Mouse (Mus musculus): ENCODE measurements at regions not wholly inside any gene's neighbourhood (a gene's known extent, or its start where the extent isn't known, plus 50 kb on each side); places are given as distances from the start of the nearest gene placed in this dataset.

DNA sequence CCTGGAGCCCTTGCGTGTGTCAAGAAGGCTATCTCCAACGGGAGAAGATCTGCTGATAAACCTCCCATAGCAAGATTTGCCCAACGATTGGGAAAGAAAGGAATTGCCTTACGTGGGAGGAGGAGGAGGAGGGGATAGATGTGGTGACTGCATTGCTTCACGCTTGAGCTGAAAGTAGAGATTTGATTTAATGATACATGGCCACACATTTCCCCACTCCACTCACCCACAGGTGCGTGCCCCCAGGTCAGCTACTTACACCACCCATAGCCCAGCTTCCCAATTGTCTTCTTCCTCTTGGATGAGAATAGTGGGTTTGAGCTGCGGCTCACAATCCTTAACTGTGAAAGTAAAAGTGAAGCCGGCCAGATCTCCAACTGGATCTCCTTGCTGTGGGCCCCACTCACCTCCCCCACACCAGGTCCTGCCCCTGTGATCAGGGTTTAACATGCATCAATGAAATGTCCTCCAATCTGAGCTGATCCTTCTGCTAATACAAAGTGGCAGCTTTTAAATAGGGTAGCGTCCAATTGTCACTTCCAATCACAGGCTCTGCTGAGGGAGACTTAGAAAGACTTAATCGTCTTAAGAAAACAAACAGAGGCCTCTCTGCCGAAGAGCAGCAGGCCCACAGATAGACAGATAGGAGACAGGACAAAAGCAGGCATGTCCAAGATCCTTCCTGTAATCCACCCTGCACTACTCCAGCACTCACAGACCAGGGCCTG is 281.8 kb upstream of the Prox1 start:
- Histone ChIP-seq H3K4me1 (replicated peaks; ENCODE audit: control insufficient read depth, insufficient read depth, low read length) (no peaks in the 10 kb centered on the region), H3K27me3 (ENCODE audit: control insufficient read depth, insufficient read depth, low read length) (no peaks in the 10 kb centered on the region), H3K4me2 (ENCODE audit: low read depth, low read length, severe bottlenecking) (no peak overlapping the region), H3K4me3 (ENCODE audit: low read depth, low read length) (no peak overlapping the region), H3K9me3 (ENCODE audit: control insufficient read depth, low read length) (no peaks in the 10 kb centered on the region), H3K27ac (ENCODE audit: low read depth, low read length) (no peak overlapping the region), H3K36me3 (ENCODE audit: control insufficient read depth, insufficient read depth, low read length) (no peaks in the 10 kb centered on the region), H3K9ac (ENCODE audit: low read length) (no peak overlapping the region)
- DNase-seq (ENCODE audit: low spot score) (no peak), ATAC-seq (replicated peaks; ENCODE audit: low FRiP score) (no peak)
- WGBS: 62% methylated on average over 11 of the region's 11 CpGs

DNA sequence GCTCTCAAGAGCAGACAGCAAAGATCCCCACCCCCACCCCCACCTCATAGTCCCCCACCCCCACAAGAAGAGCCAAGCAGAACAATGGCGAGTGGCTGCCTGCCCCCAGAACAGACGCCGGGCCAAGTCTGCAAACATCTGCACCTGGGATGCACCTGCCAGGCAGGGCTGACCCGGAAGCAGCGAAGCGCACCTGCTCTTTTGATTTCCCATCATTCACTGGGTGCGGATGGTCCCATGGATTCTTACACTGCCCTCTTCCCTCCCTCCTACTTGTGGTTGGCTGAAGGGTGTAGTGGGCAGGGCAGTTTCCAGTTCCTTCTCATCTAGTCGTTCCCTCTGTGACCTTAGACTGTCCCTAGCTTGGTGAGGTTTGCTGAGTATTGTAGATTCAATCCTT is 277.7 kb upstream of the Prox1 start:
- ATAC-seq (replicated peaks; ENCODE audit: low FRiP score) (no peak), DNase-seq (ENCODE audit: low spot score) (no peak)
- 36% methylated on average over 8 of the region's 8 CpGs for WGBS
- Histone ChIP-seq H3K4me3 (ENCODE audit: low read depth, low read length) (no peak overlapping the region), H3K4me1 (replicated peaks; ENCODE audit: control insufficient read depth, insufficient read depth, low read length) (no peaks in the 10 kb centered on the region), H3K9me3 (ENCODE audit: control insufficient read depth, low read length) (no peaks in the 10 kb centered on the region), H3K4me2 (ENCODE audit: low read depth, low read length, severe bottlenecking) (no peak overlapping the region), H3K36me3 (ENCODE audit: control insufficient read depth, insufficient read depth, low read length) (no peaks in the 10 kb centered on the region), H3K9ac (ENCODE audit: low read length) (no peak overlapping the region), H3K27ac (ENCODE audit: low read depth, low read length) (no peak overlapping the region), H3K27me3 (ENCODE audit: control insufficient read depth, insufficient read depth, low read length) (no peaks in the 10 kb centered on the region)

DNA sequence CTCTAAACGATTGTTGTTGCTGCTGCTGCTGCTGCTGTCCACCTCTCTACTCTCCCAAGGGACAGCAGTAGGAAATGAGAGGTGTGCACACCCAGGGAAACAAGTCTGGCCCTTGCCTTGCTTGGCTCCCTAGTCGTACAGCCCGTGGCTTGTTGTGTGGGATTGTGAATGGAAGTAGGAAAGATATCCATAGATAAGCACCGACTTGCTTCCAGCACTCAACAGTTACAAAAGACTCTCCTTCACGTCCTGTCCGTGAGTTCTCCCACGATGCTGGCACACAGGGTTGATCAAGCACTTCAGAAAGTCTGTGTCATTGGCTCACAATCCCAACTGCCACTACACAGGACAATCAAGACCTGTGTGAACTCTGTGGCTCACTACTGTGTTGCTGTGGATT is 276.7 kb upstream of the Prox1 start:
- Histone ChIP-seq H3K4me1 (replicated peaks; ENCODE audit: control insufficient read depth, insufficient read depth, low read length) (no peaks in the 10 kb centered on the region), H3K9me3 (ENCODE audit: control insufficient read depth, low read length) (no peaks in the 10 kb centered on the region), H3K9ac (ENCODE audit: low read length) (no peak overlapping the region), H3K4me3 (ENCODE audit: low read depth, low read length) (no peak overlapping the region), H3K36me3 (ENCODE audit: control insufficient read depth, insufficient read depth, low read length) (no peaks in the 10 kb centered on the region), H3K4me2 (ENCODE audit: low read depth, low read length, severe bottlenecking) (no peak overlapping the region), H3K27ac (ENCODE audit: low read depth, low read length) (no peak overlapping the region), H3K27me3 (ENCODE audit: control insufficient read depth, insufficient read depth, low read length) (no peaks in the 10 kb centered on the region)
- DNase-seq (ENCODE audit: low spot score) (no peak), ATAC-seq (replicated peaks; ENCODE audit: low FRiP score) (no peak)
- 78% methylated on average over 7 of the region's 7 CpGs for WGBS

DNA sequence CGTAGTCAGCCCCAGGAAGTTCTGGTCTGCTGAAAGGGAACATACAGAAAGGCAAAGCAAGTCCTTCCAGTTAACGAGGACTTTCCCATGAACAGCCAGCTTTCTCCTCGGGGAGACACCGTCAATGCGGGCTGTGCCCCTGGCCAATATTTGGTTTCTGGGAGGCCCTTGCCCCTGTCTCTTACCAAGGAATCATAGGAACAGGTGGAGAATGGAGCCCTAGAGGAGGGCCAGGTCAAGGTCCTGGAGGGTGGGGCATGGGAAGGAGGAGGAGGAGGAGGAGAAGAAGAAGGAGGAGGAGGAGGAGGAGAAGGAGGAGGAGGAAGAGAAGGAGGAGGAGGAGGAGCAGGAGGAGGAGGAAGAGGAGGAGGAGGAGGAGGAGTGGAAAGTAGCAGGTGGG is 276.2 kb upstream of the Prox1 start:
- no peaks in the 10 kb centered on the region for H3K9me3 ChIP-seq (ENCODE audit: control insufficient read depth, low read length)
- no peak overlapping the region for H3K27ac ChIP-seq (ENCODE audit: low read depth, low read length)
- no peak overlapping the region for H3K4me2 ChIP-seq (ENCODE audit: low read depth, low read length, severe bottlenecking)
- H3K36me3 ChIP-seq (ENCODE audit: control insufficient read depth, insufficient read depth, low read length): no peaks in the 10 kb centered on the region
- H3K9ac ChIP-seq (ENCODE audit: low read length): no peak overlapping the region
- 71% methylated on average over 5 of the region's 5 CpGs for WGBS
- ATAC-seq (replicated peaks; ENCODE audit: low FRiP score) (no peak), DNase-seq (ENCODE audit: low spot score) (no peak)
- no peak overlapping the region for H3K4me3 ChIP-seq (ENCODE audit: low read depth, low read length)
- H3K4me1 ChIP-seq (replicated peaks; ENCODE audit: control insufficient read depth, insufficient read depth, low read length): no peaks in the 10 kb centered on the region
- no peaks in the 10 kb centered on the region for H3K27me3 ChIP-seq (ENCODE audit: control insufficient read depth, insufficient read depth, low read length)

DNA sequence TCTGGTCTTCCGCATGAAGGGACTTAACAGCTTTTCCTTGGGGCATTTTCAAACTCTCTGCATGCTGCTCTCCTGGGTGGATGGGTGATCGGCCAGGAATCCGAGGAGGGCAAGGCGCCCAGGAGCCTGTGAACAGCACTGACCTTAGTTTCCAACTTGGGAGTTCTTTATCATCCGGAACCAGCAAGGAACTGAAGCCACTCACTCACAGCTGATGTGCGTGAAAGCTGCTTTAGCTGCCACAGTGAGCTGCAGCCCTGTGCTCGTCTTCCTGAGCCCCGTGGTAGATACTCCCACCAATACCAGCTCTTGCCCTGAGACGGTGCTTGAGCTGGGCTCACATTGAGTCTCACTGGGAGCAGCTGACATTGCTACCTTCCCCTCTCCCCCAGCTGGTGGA is 273.9 kb upstream of the Prox1 start:
- Histone ChIP-seq H3K4me2 (ENCODE audit: low read depth, low read length, severe bottlenecking) (no peak overlapping the region), H3K9me3 (ENCODE audit: control insufficient read depth, low read length) (no peaks in the 10 kb centered on the region), H3K27ac (ENCODE audit: low read depth, low read length) (no peak overlapping the region), H3K27me3 (ENCODE audit: control insufficient read depth, insufficient read depth, low read length) (no peaks in the 10 kb centered on the region), H3K4me1 (replicated peaks; ENCODE audit: control insufficient read depth, insufficient read depth, low read length) (no peaks in the 10 kb centered on the region), H3K4me3 (ENCODE audit: low read depth, low read length) (no peak overlapping the region), H3K9ac (ENCODE audit: low read length) (no peak overlapping the region), H3K36me3 (ENCODE audit: control insufficient read depth, insufficient read depth, low read length) (no peaks in the 10 kb centered on the region)
- DNase-seq (ENCODE audit: low spot score) (no peak), ATAC-seq (replicated peaks; ENCODE audit: low FRiP score) (no peak)
- WGBS: 67% methylated on average over 9 of the region's 9 CpGs

DNA sequence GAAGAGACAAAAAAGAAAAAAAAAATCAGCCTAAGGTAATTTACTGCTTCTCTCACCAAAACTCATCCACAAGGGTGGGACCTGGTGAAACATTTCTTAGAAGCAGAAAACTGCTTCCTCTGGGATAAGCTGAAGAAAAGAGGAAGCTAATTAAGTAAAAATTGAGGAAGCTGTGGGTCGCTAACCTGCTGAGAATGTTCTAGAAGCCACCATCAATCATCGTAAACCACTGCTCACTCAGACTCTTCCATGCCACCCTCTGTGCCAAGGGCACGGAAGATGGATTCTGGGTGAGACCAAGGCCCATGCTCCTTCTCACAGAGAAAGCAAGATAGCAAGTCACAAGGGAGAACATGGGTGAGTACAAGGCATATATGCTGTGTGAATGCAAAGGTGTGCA is 272.7 kb upstream of the Prox1 start:
- no peak for DNase-seq (ENCODE audit: low spot score)
- Histone ChIP-seq H3K27me3 (ENCODE audit: control insufficient read depth, insufficient read depth, low read length) (no peaks in the 10 kb centered on the region), H3K36me3 (ENCODE audit: control insufficient read depth, insufficient read depth, low read length) (no peaks in the 10 kb centered on the region), H3K4me1 (replicated peaks; ENCODE audit: control insufficient read depth, insufficient read depth, low read length) (no peaks in the 10 kb centered on the region), H3K9ac (ENCODE audit: low read length) (no peak overlapping the region), H3K4me2 (ENCODE audit: low read depth, low read length, severe bottlenecking) (no peak overlapping the region), H3K4me3 (ENCODE audit: low read depth, low read length) (no peak overlapping the region), H3K27ac (ENCODE audit: low read depth, low read length) (no peak overlapping the region), H3K9me3 (ENCODE audit: control insufficient read depth, low read length) (no peaks in the 10 kb centered on the region)
- WGBS: 88% methylated on average over 3 of the region's 3 CpGs
- ATAC-seq (replicated peaks; ENCODE audit: low FRiP score): no peak

DNA sequence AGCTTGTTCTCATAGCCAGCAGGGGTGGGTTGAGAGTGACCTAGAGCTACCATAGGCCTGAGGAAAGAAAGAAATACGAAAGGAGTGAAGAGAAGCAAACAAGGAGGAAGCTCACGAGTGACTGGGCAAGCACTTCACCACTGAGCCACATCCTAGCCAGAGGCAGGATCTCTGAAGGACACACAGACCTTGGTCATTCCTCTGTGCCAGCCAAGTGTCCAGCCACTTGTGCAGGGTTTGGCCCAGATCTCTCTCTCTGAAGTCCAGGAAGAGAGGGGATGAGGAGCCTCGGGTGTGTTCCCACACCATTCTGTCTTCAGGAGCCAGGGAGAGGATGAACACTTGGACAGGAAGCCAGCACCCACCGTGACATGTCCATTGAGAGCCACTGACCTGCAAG is 271.7 kb upstream of the Prox1 start:
- DNase-seq (ENCODE audit: low spot score) (no peak), ATAC-seq (replicated peaks; ENCODE audit: low FRiP score) (no peak)
- 79% methylated on average over 4 of the region's 4 CpGs for WGBS

DNA sequence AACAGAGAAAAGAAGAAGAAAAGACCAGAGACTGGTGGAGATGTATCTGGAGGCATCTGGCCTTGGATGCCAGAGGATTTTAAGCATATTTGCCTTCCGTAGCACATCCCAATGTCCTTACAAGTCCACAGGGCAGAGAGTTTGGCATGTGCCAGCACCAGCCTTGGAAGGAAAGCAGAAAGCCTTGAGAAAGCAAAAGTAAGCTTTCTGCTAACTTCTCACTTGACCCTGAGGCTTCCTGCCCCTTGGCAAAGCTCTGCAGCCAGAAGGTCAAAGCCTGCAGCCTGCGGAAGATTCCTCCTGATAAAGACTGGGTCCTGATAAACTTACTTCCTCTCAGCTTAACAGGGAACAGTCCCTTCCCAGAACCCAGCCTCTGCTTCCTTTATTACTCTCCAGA is 268.3 kb upstream of the Prox1 start:
- ATAC-seq (replicated peaks; ENCODE audit: low FRiP score) (no peak), DNase-seq (ENCODE audit: low spot score) (no peak)
- no peak overlapping the region for H3K9ac ChIP-seq (ENCODE audit: low read length)
- no peaks in the 10 kb centered on the region for H3K36me3 ChIP-seq (ENCODE audit: control insufficient read depth, insufficient read depth, low read length)
- H3K4me2 ChIP-seq (ENCODE audit: low read depth, low read length, severe bottlenecking): no peak overlapping the region
- H3K4me3 ChIP-seq (ENCODE audit: low read depth, low read length): no peak overlapping the region
- no peaks in the 10 kb centered on the region for H3K4me1 ChIP-seq (replicated peaks; ENCODE audit: control insufficient read depth, insufficient read depth, low read length)
- no peak overlapping the region for H3K27ac ChIP-seq (ENCODE audit: low read depth, low read length)
- no peaks in the 10 kb centered on the region for H3K9me3 ChIP-seq (ENCODE audit: control insufficient read depth, low read length)
- H3K27me3 ChIP-seq (ENCODE audit: control insufficient read depth, insufficient read depth, low read length): no peaks in the 10 kb centered on the region
- 98% methylated on average over 2 of the region's 2 CpGs for WGBS

More for the DNA sequence above, 271.7 kb upstream of the Prox1 start:
- H3K4me1 ChIP-seq (replicated peaks; ENCODE audit: control insufficient read depth, insufficient read depth, low read length): no peaks in the 10 kb centered on the region
- H3K4me3 ChIP-seq (ENCODE audit: low read depth, low read length): no peak overlapping the region
- no peaks in the 10 kb centered on the region for H3K9me3 ChIP-seq (ENCODE audit: control insufficient read depth, low read length)
- H3K36me3 ChIP-seq (ENCODE audit: control insufficient read depth, insufficient read depth, low read length): no peaks in the 10 kb centered on the region
- H3K9ac ChIP-seq (ENCODE audit: low read length): no peak overlapping the region
- H3K27ac ChIP-seq (ENCODE audit: low read depth, low read length): no peak overlapping the region
- H3K4me2 ChIP-seq (ENCODE audit: low read depth, low read length, severe bottlenecking): no peak overlapping the region
- H3K27me3 ChIP-seq (ENCODE audit: control insufficient read depth, insufficient read depth, low read length): no peaks in the 10 kb centered on the region

DNA sequence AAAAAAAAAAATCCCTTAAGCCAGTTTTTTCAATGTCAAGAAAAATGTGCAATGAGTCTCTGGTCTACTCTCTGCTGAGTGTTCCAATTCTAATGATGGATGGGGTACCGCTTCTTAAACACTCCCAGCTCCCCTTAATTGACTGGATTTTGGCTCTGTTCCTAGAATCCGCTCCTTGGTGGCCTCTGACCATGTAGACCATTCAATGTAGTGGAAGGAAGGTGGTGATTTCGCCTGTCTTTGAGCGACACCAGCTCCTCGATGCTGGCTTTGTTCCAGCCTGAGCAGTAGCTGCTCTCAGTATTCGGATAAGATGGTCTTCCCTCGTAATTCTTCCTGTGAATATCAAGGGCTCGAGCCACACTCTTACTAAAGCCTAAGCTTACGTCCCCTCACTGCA is 252.4 kb upstream of the Prox1 start:
- no peak for ATAC-seq (replicated peaks; ENCODE audit: low FRiP score)
- H3K27me3 ChIP-seq (ENCODE audit: control insufficient read depth, insufficient read depth, low read length): no peaks in the 10 kb centered on the region
- DNase-seq (ENCODE audit: low spot score): no peak
- H3K4me3 ChIP-seq (ENCODE audit: low read depth, low read length): no peak overlapping the region
- H3K9ac ChIP-seq (ENCODE audit: low read length): no peak overlapping the region
- H3K4me1 ChIP-seq (replicated peaks; ENCODE audit: control insufficient read depth, insufficient read depth, low read length): no peaks in the 10 kb centered on the region
- H3K4me2 ChIP-seq (ENCODE audit: low read depth, low read length, severe bottlenecking): no peak overlapping the region
- no peaks in the 10 kb centered on the region for H3K9me3 ChIP-seq (ENCODE audit: control insufficient read depth, low read length)
- no peaks in the 10 kb centered on the region for H3K36me3 ChIP-seq (ENCODE audit: control insufficient read depth, insufficient read depth, low read length)
- H3K27ac ChIP-seq (ENCODE audit: low read depth, low read length): no peak overlapping the region
- 88% methylated on average over 9 of the region's 9 CpGs for WGBS
